Mouse (Mus musculus) hindbrain, embryonic 14.5 days (tissue): ENCODE data around the gene Gapvd1. TPM values are rescaled to one million over a fixed set of nuclear protein-coding genes. Genes with fewer than 3 reads are reported as not detected.
A peak's percentile ranks its signal among the peaks of the same experiment; 100 is the strongest.

Experiments
- ATAC-seq: fragments of 200-750 bp; cut with Nextera tagmentation; 2 replicates; pipeline ENCODE4 v1.8.0; 2017; ENCODE audit warnings: moderate number of reproducible peaks, mild to moderate bottlenecking, moderate TSS enrichment, moderate library complexity; ENCODE audit not compliant: low FRiP score
- DNase-seq: peaks from one replicate; pipeline ENCODE4 v3.0.0-alpha.2; 2015; ENCODE audit warnings: low spot score
- H3K27ac ChIP-seq: fragments of 300-500 bp; sonication (generic); 2 replicates; pipeline ENCODE4 v1.5.1; 2014; ENCODE audit warnings: mild to moderate bottlenecking, moderate library complexity
- H3K27me3 ChIP-seq: fragments of 300-500 bp; sonication (generic); 2 replicates; pipeline ENCODE4 v1.6.1; 2014; ENCODE audit warnings: mild to moderate bottlenecking, low read length, mixed read lengths; ENCODE audit not compliant: control insufficient read depth, insufficient read depth
- H3K36me3 ChIP-seq: fragments of 300-500 bp; sonication (generic); replicated peaks from 2 replicates; pipeline ENCODE4 v1.6.1; 2014; ENCODE audit not compliant: control insufficient read depth, insufficient read depth
- H3K4me1 ChIP-seq: fragments of 300-500 bp; sonication (generic); replicated peaks from 2 replicates; pipeline ENCODE4 v1.6.1; 2014; ENCODE audit warnings: antibody characterized with exemption, low read length, mixed read lengths; ENCODE audit not compliant: control insufficient read depth, insufficient read depth
- H3K4me2 ChIP-seq: fragments of 300-500 bp; sonication (generic); replicated peaks from 2 replicates; pipeline ENCODE4 v1.6.1; 2014; ENCODE audit warnings: mild to moderate bottlenecking, moderate library complexity
- H3K4me3 ChIP-seq: fragments of 300-500 bp; sonication (generic); replicated peaks from 2 replicates; pipeline ENCODE4 v1.5.1; 2014; ENCODE audit warnings: mild to moderate bottlenecking, low read length
- H3K9ac ChIP-seq: fragments of 300-500 bp; sonication (generic); 2 replicates; pipeline ENCODE4 v1.6.1; 2014
- H3K9me3 ChIP-seq: fragments of 300-500 bp; sonication (generic); 2 replicates; pipeline ENCODE4 v1.6.1; 2016; ENCODE audit warnings: low read length; ENCODE audit not compliant: control insufficient read depth
- WGBS: fragments of 180-500 bp; shearing (Covaris S2); extraction: QIAGEN DNeasy Blood & Tissue Kit; methylation state at CpG from one replicate; pipeline ENCODE4 v1.1.7; 2014; 5-methylcytosine and 5-hydroxymethylcytosine counted together
- polyA plus RNA-seq: library from polyadenylated mRNA; unstranded; fragments of >200 nt; fragmentation: Nextera tagmentation; extraction: Ambion mirVana; gene quantifications from 2 replicates; pipeline ENCODE4 v1.2.1, GENCODE M21; 2014

Gene Gapvd1
- polyA plus RNA-seq, 1 experiment from 2014 or later = 111 TPM

GRCm38 (mm10) chr2:34753811-34754550, 1.1 kb downstream of the Gapvd1 start:
- peak; percentile 93 for ATAC-seq
- H3K4me2 ChIP-seq = peak overlapping the region; percentile 84
- H3K4me3 ChIP-seq = peak overlapping the region; percentile 96
- peaks cover 26% of the 10 kb centered on the region for H3K4me1 ChIP-seq
- peak; percentile 86 for DNase-seq
- H3K27me3 ChIP-seq = no peaks in the 10 kb centered on the region
- no peaks in the 10 kb centered on the region for H3K36me3 ChIP-seq
- no peaks in the 10 kb centered on the region for H3K9me3 ChIP-seq
- H3K9ac ChIP-seq = peak overlapping the region; percentile 97
- WGBS = under 1% methylated on average over 103 of the region's 106 CpGs
- H3K27ac ChIP-seq = peak overlapping the region; percentile 95

- no peak overlapping the region for H3K4me2 ChIP-seq
- ATAC-seq (no peak), DNase-seq (no peak)
- H3K4me1 ChIP-seq = peaks cover 26% of the 10 kb centered on the region
- no peaks in the 10 kb centered on the region for H3K9me3 ChIP-seq
- no peaks in the 10 kb centered on the region for H3K27me3 ChIP-seq
- H3K9ac ChIP-seq = no peak overlapping the region
- no peak overlapping the region for H3K4me3 ChIP-seq
- no peak overlapping the region for H3K27ac ChIP-seq
- WGBS = 84% methylated on average over 2 of the region's 2 CpGs
- H3K36me3 ChIP-seq = no peaks in the 10 kb centered on the region
These were observed 4.8 kb downstream of the Gapvd1 start for GRCm38 (mm10) chr2:34750245-34750644.

- H3K9ac ChIP-seq = no peak overlapping the region
- 97% methylated on average over 4 of the region's 4 CpGs for WGBS
These were observed 6.6 kb downstream of the Gapvd1 start for GRCm38 (mm10) chr2:34748479-34748878.

GRCm38 (mm10) chr2:34745673-34746072, 9.4 kb downstream of the Gapvd1 start:
- 94% methylated on average over 2 of the region's 2 CpGs for WGBS
- no peak overlapping the region for H3K9ac ChIP-seq
- no peaks in the 10 kb centered on the region for H3K9me3 ChIP-seq
- no peak for ATAC-seq
- H3K4me2 ChIP-seq = no peak overlapping the region
- no peaks in the 10 kb centered on the region for H3K27me3 ChIP-seq
- H3K27ac ChIP-seq = no peak overlapping the region
- H3K4me3 ChIP-seq = no peak overlapping the region
- H3K36me3 ChIP-seq = 0 out of 2 replicates have a peak, but pooled peaks cover 15% of the 10 kb centered on the region
- DNase-seq = no peak
- H3K4me1 ChIP-seq = 0 out of 2 replicates have a peak, but pooled peaks cover under 1% of the 10 kb centered on the region

More at GRCm38 (mm10) chr2:34748479-34748878, 6.6 kb downstream of the Gapvd1 start:
- H3K27me3 ChIP-seq = no peaks in the 10 kb centered on the region
- 0 out of 2 replicates have a peak, but pooled peaks cover 5% of the 10 kb centered on the region for H3K36me3 ChIP-seq
- no peak overlapping the region for H3K4me3 ChIP-seq
- no peak overlapping the region for H3K4me2 ChIP-seq
- no peaks in the 10 kb centered on the region for H3K9me3 ChIP-seq
- DNase-seq (no peak), ATAC-seq (no peak)
- H3K27ac ChIP-seq = no peak overlapping the region
- peaks cover 23% of the 10 kb centered on the region for H3K4me1 ChIP-seq

GRCm38 (mm10) chr2:34744476-34744875, 10.6 kb downstream of the Gapvd1 start:
- DNase-seq (no peak), ATAC-seq (no peak)
- 97% methylated on average over 8 of the region's 8 CpGs for WGBS
- Histone ChIP-seq H3K4me3 (no peak overlapping the region), H3K4me2 (no peak overlapping the region), H3K9me3 (no peaks in the 10 kb centered on the region), H3K9ac (no peak overlapping the region), H3K4me1 (no peaks in the 10 kb centered on the region), H3K36me3 (0 out of 2 replicates have a peak, but pooled peaks cover 15% of the 10 kb centered on the region), H3K27ac (no peak overlapping the region), H3K27me3 (no peaks in the 10 kb centered on the region)

- Histone ChIP-seq H3K9me3 (no peaks in the 10 kb centered on the region), H3K4me3 (no peak overlapping the region), H3K9ac (no peak overlapping the region), H3K36me3 (0 out of 2 replicates have a peak, but pooled peaks cover 15% of the 10 kb centered on the region), H3K4me1 (no peaks in the 10 kb centered on the region), H3K27me3 (no peaks in the 10 kb centered on the region), H3K27ac (no peak overlapping the region), H3K4me2 (no peak overlapping the region)
- 95% methylated on average over 8 of the region's 8 CpGs for WGBS
- ATAC-seq = no peak
- DNase-seq = no peak
These were observed 12.4 kb downstream of the Gapvd1 start for GRCm38 (mm10) chr2:34742675-34743074.

GRCm38 (mm10) chr2:34741390-34742159, 13.5 kb downstream of the Gapvd1 start:
- Histone ChIP-seq H3K4me3 (no peak overlapping the region), H3K27ac (no peak overlapping the region), H3K9me3 (no peaks in the 10 kb centered on the region), H3K9ac (no peak overlapping the region), H3K36me3 (0 out of 2 replicates have a peak, but pooled peaks cover 15% of the 10 kb centered on the region), H3K4me2 (no peak overlapping the region), H3K4me1 (no peaks in the 10 kb centered on the region), H3K27me3 (no peaks in the 10 kb centered on the region)
- no peak for ATAC-seq
- 94% methylated on average over 12 of the region's 12 CpGs for WGBS
- no peak for DNase-seq

GRCm38 (mm10) chr2:34739684-34740391, 15.2 kb downstream of the Gapvd1 start:
- H3K4me2 ChIP-seq = no peak overlapping the region
- DNase-seq = no peak
- no peaks in the 10 kb centered on the region for H3K4me1 ChIP-seq
- H3K4me3 ChIP-seq = no peak overlapping the region
- H3K9me3 ChIP-seq = no peaks in the 10 kb centered on the region
- 0 out of 2 replicates have a peak, but pooled peaks cover 15% of the 10 kb centered on the region for H3K36me3 ChIP-seq
- no peaks in the 10 kb centered on the region for H3K27me3 ChIP-seq
- H3K27ac ChIP-seq = no peak overlapping the region
- no peak for ATAC-seq
- H3K9ac ChIP-seq = no peak overlapping the region
- WGBS = 81% methylated on average over 1 of the region's 1 CpGs

- H3K27me3 ChIP-seq = no peaks in the 10 kb centered on the region
- no peak overlapping the region for H3K27ac ChIP-seq
- WGBS = 70% methylated on average over 1 of the region's 1 CpGs
- DNase-seq (no peak), ATAC-seq (no peak)
- no peak overlapping the region for H3K4me2 ChIP-seq
- H3K4me3 ChIP-seq = no peak overlapping the region
- H3K4me1 ChIP-seq = no peaks in the 10 kb centered on the region
- H3K9ac ChIP-seq = no peak overlapping the region
- H3K9me3 ChIP-seq = no peaks in the 10 kb centered on the region
- 0 out of 2 replicates have a peak, but pooled peaks cover 11% of the 10 kb centered on the region for H3K36me3 ChIP-seq
These were observed 17.1 kb downstream of the Gapvd1 start for GRCm38 (mm10) chr2:34737911-34738310.
